Mouse (Mus musculus) thymus, adult 2 months (tissue): ENCODE measurements around the gene Havcr1.

ENCODE experiments used
- CTCF ChIP-seq: fragments of 200-500 bp; IDR thresholded peaks from 2 replicates; pipeline ENCODE4 v1.5.1; 2012; ENCODE audit warnings: mild to moderate bottlenecking, control low read depth, low read length, moderate library complexity, borderline replicate concordance; ENCODE audit not compliant: control insufficient read depth, poor library complexity, insufficient read depth; ENCODE audit errors: extremely low read depth
- POLR2A ChIP-seq: fragments of 200-500 bp; IDR thresholded peaks from 2 replicates; pipeline ENCODE4 v1.6.1; 2012; ENCODE audit warnings: mild to moderate bottlenecking, low read length, control low read depth, moderate library complexity; ENCODE audit not compliant: control insufficient read depth, poor library complexity, insufficient read depth; ENCODE audit errors: extremely low read depth

GRCm38 (mm10) chr11:46740886-46741285, 6.0 kb downstream of the Havcr1 start:
- no peak for TF ChIP-seq CTCF
- no peak for TF ChIP-seq POLR2A
